Mouse (Mus musculus) lung, embryonic 14.5 days (tissue): Measurements from ENCODE around the gene Gatd1. TPM values are rescaled to one million over a fixed set of nuclear protein-coding genes. Genes with fewer than 3 reads are reported as not detected.

Experiments used
- ATAC-seq: fragments of 200-750 bp; cut with Nextera tagmentation; 2 replicates; pipeline ENCODE4 v1.8.0; 2017; ENCODE audit warnings: mild to moderate bottlenecking, moderate TSS enrichment, moderate library complexity; ENCODE audit not compliant: insufficient read depth
- DNase-seq: peaks from one replicate; pipeline ENCODE4 v3.0.0-alpha.2; 2015
- H3K27ac ChIP-seq: fragments of 300-500 bp; sonication (generic); 2 replicates; pipeline ENCODE4 v1.5.1; 2014; ENCODE audit warnings: low read depth, mild to moderate bottlenecking, moderate library complexity
- H3K27me3 ChIP-seq: fragments of 300-500 bp; sonication (generic); 2 replicates; pipeline ENCODE4 v1.6.1; 2014; ENCODE audit warnings: low read length, control low read depth; ENCODE audit not compliant: insufficient read depth
- H3K36me3 ChIP-seq: fragments of 300-500 bp; sonication (generic); 2 replicates; pipeline ENCODE4 v1.6.1; 2014; ENCODE audit warnings: control low read depth; ENCODE audit not compliant: insufficient read depth
- H3K4me1 ChIP-seq: fragments of 300-500 bp; sonication (generic); 2 replicates; pipeline ENCODE4 v1.6.1; 2014; ENCODE audit warnings: antibody characterized with exemption, control low read depth; ENCODE audit not compliant: insufficient read depth
- H3K4me2 ChIP-seq: fragments of 300-500 bp; sonication (generic); 2 replicates; pipeline ENCODE4 v1.6.1; 2014; ENCODE audit warnings: mild to moderate bottlenecking
- H3K4me3 ChIP-seq: fragments of 300-500 bp; sonication (generic); 2 replicates; pipeline ENCODE4 v1.5.1; 2014; ENCODE audit warnings: low read depth, low read length
- H3K9ac ChIP-seq: fragments of 300-500 bp; sonication (generic); 2 replicates; pipeline ENCODE4 v1.6.1; 2014
- H3K9me3 ChIP-seq: fragments of 300-500 bp; sonication (generic); 2 replicates; pipeline ENCODE4 v1.6.1; 2016; ENCODE audit warnings: low read depth, low read length, control low read depth
- CTCF ChIP-seq: IDR thresholded peaks from 2 replicates; pipeline ENCODE4 v1.5.1; 2016; ENCODE audit warnings: antibody characterized with exemption, low read depth
- WGBS: fragments of 180-500 bp; shearing (Covaris S2); extraction: QIAGEN DNeasy Blood & Tissue Kit; methylation state at CpG from one replicate; pipeline ENCODE4 v1.1.7; 2014; 5-methylcytosine and 5-hydroxymethylcytosine counted together
- polyA plus RNA-seq: library from polyadenylated mRNA; unstranded; fragments of >200 nt; fragmentation: Nextera tagmentation; extraction: Ambion mirVana; gene quantifications from 2 replicates; pipeline ENCODE4 v1.2.1, GENCODE M21; 2014

The Gatd1 gene
- polyA plus RNA-seq, 1 experiment from 2014 or later = 48.5 TPM

- H3K4me1 ChIP-seq = peaks cover 20% of the 10 kb centered on the region; the same call in 1 of the 2 replicates
- H3K27ac ChIP-seq = no peak overlapping the region
- H3K4me2 ChIP-seq = no peak overlapping the region
- 78% methylated on average over 8 of the region's 8 CpGs for WGBS
- H3K4me3 ChIP-seq = no peak overlapping the region
- no peak for TF ChIP-seq CTCF
- no peak for ATAC-seq
- DNase-seq = no peak
- H3K27me3 ChIP-seq = no peaks in the 10 kb centered on the region
- H3K9ac ChIP-seq = no peak overlapping the region
- H3K36me3 ChIP-seq = peaks cover 35% of the 10 kb centered on the region
- H3K9me3 ChIP-seq = no peaks in the 10 kb centered on the region
Measured at GRCm38 (mm10) chr7:141432186-141432611, 18.3 kb upstream of the Gatd1 start.

GRCm38 (mm10) chr7:141431434-141432185 is 17.7 kb upstream of the Gatd1 start:
- H3K9me3 ChIP-seq = no peaks in the 10 kb centered on the region
- H3K4me3 ChIP-seq = no peak overlapping the region
- peaks cover 15% of the 10 kb centered on the region; the same call in 1 of the 2 replicates for H3K4me1 ChIP-seq
- no peaks in the 10 kb centered on the region for H3K27me3 ChIP-seq
- TF ChIP-seq CTCF = no peak
- H3K9ac ChIP-seq = no peak overlapping the region
- DNase-seq = no peak
- 88% methylated on average over 19 of the region's 19 CpGs for WGBS
- H3K36me3 ChIP-seq = peaks cover 35% of the 10 kb centered on the region
- H3K27ac ChIP-seq = no peak overlapping the region
- no peak overlapping the region for H3K4me2 ChIP-seq
- ATAC-seq = no peak

GRCm38 (mm10) chr7:141430585-141431240 is 16.8 kb upstream of the Gatd1 start:
- H3K27me3 ChIP-seq = no peaks in the 10 kb centered on the region
- no peak overlapping the region for H3K4me2 ChIP-seq
- no peak for ATAC-seq
- H3K9me3 ChIP-seq = no peaks in the 10 kb centered on the region
- peaks cover 35% of the 10 kb centered on the region for H3K36me3 ChIP-seq
- TF ChIP-seq CTCF = no peak
- H3K4me3 ChIP-seq = no peak overlapping the region
- WGBS = 93% methylated on average over 9 of the region's 9 CpGs
- no peak overlapping the region for H3K27ac ChIP-seq
- peaks cover 13% of the 10 kb centered on the region; the same call in 1 of the 2 replicates for H3K4me1 ChIP-seq
- H3K9ac ChIP-seq = no peak overlapping the region
- DNase-seq = no peak

GRCm38 (mm10) chr7:141429840-141430584 is 16.1 kb upstream of the Gatd1 start:
- no peak for DNase-seq
- no peaks in the 10 kb centered on the region for H3K9me3 ChIP-seq
- H3K9ac ChIP-seq = no peak overlapping the region
- H3K27ac ChIP-seq = no peak overlapping the region
- no peak for TF ChIP-seq CTCF
- 59% methylated on average over 9 of the region's 9 CpGs for WGBS
- peaks cover 35% of the 10 kb centered on the region for H3K36me3 ChIP-seq
- ATAC-seq = no peak
- no peak overlapping the region for H3K4me2 ChIP-seq
- H3K27me3 ChIP-seq = no peaks in the 10 kb centered on the region
- no peak overlapping the region for H3K4me3 ChIP-seq
- peaks cover 9% of the 10 kb centered on the region; the same call in 1 of the 2 replicates for H3K4me1 ChIP-seq

- Histone ChIP-seq H3K4me1 (peaks cover 3% of the 10 kb centered on the region; the same call in 1 of the 2 replicates), H3K9me3 (no peaks in the 10 kb centered on the region), H3K9ac (no peak within 1 kb of the TSS), H3K27ac (no peak within 1 kb of the TSS), H3K4me3 (no peak within 1 kb of the TSS), H3K27me3 (no peaks in the 10 kb centered on the region), H3K36me3 (peaks cover 35% of the 10 kb centered on the region), H3K4me2 (peak within 1 kb of the TSS; percentile 39; the same call in 1 of the 2 replicates)
- WGBS = 4% methylated on average over 19 of the region's 19 CpGs
- no peak for TF ChIP-seq CTCF
- DNase-seq = peak; percentile 45
- peak; percentile 18; the same call in 1 of the 2 replicates for ATAC-seq
Measured at GRCm38 (mm10) chr7:141429310-141429709, 15.4 kb upstream of the Gatd1 start, which contains the start of gene Cend1. Cend1 (minus strand) TSS chr7:141429491.

- ATAC-seq = no peak
- Histone ChIP-seq H3K4me3 (no peak overlapping the region), H3K9me3 (no peaks in the 10 kb centered on the region), H3K27me3 (no peaks in the 10 kb centered on the region), H3K9ac (no peak overlapping the region), H3K36me3 (peaks cover 32% of the 10 kb centered on the region), H3K27ac (no peak overlapping the region), H3K4me2 (no peak overlapping the region), H3K4me1 (no peaks in the 10 kb centered on the region)
- no peak for DNase-seq
- 46% methylated on average over 5 of the region's 5 CpGs for WGBS
- no peak for TF ChIP-seq CTCF
Measured at GRCm38 (mm10) chr7:141428701-141429100, 14.8 kb upstream of the Gatd1 start.
